Mouse (Mus musculus): ENCODE measurements at regions not wholly inside any gene's neighbourhood (a gene's known extent, or its start where the extent isn't known, plus 50 kb on each side); places are given as distances from the start of the nearest gene placed in this dataset.

DNA sequence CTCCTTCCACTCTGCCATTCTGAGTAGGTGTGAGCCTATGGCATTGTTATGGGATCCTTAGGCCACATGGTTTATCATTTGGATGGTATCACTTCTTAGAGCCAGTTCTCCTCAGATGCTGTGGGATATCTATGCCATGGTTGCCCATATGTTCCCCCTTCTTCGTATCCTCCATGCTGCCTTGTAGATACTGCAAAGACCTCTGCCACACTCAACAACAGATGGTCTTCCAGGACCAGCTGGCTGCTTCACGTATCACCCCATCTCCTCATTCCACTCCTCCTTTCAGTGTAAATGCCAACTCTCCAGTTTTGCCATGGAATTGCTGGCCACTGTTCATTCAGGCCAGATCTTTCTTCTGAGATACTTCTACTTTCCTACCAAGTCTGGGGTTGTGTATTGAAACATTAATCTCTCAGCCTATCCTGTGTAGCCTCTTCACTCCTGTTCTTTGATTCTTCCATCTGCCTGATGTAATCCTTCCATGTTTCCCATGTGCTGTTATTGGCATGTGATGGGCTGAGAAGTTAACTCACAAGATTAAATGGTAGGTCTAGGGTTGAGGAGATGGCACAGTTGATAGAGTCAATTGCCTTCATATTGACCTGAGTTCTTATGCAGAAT, 368.7 kb upstream of the Klhl29 start:
- TF ChIP-seq CTCF (IDR thresholded peaks at IDR 0.05; ENCODE audit: borderline replicate concordance, extremely low read depth, insufficient read depth, insufficient read length) (no peak), POLR2A (IDR thresholded peaks at IDR 0.05; ENCODE audit: borderline replicate concordance, extremely low read depth, insufficient read depth, insufficient read length, poor library complexity, severe bottlenecking) (no peak)

Data from brain, embryonic 14.5 days (tissue).